Mouse (Mus musculus) CD4-positive, CD25-positive, alpha-beta regulatory T cell, adult 9 weeks (primary cell): Measurements from ENCODE around the gene Sytl1. TPM values are rescaled to one million over a fixed set of nuclear protein-coding genes. Genes with fewer than 3 reads are reported as not detected.

Experiments used
- polyA plus RNA-seq: library from polyadenylated mRNA; unstranded; fragments of 100-300 nt; shearing (Covaris generic); gene quantifications from one replicate; pipeline ENCODE4 v1.2.1, GENCODE M21; 2017

Gene Sytl1
- polyA plus RNA-seq, result 53.7 TPM

GRCm38 (mm10) chr4:133262882-133263281 is at the start of gene Sytl1:
Sytl1 (minus strand) TSS chr4:133263113.

GRCm38 (mm10) chr4:133277104-133278026 is 14.5 kb upstream of the Sytl1 start, which contains the start of gene Tmem222:
Tmem222 (minus strand) TSS chr4:133277792.

GRCm38 (mm10) chr4:133240490-133240921 is 22.4 kb downstream of the Sytl1 start, which contains the start of gene Map3k6:
Map3k6 (plus strand) TSS chr4:133240818.

GRCm38 (mm10) chr4:133211751-133212561 is 51.0 kb downstream of the Sytl1 start, which contains the start of the genes Cd164l2 and Gpr3:
Cd164l2 (plus strand) TSS chr4:133212131.
Gpr3 (minus strand) TSS chr4:133212536.

Other genes with a start within 250 kb of the Sytl1 start
- 104 TPM for gene Wasf2, start 132.6 kb downstream of the Sytl1 start, polyA plus RNA-seq
- not detected for gene Cd164l2, start 51.0 kb downstream of the Sytl1 start, polyA plus RNA-seq
- not detected for gene Gpr3, start 50.6 kb downstream of the Sytl1 start, polyA plus RNA-seq
- gene Map3k6, start 22.3 kb downstream of the Sytl1 start, polyA plus RNA-seq, result not detected
- gene Tmem222, start 14.7 kb upstream of the Sytl1 start, polyA plus RNA-seq, result 87.6 TPM
- gene Wdtc1, start 90.4 kb upstream of the Sytl1 start, polyA plus RNA-seq, result 3.8 TPM
- gene Slc9a1, start 106.6 kb upstream of the Sytl1 start, polyA plus RNA-seq, result 26.6 TPM
- gene Tent5b, start 217.0 kb upstream of the Sytl1 start, polyA plus RNA-seq, result not detected
- not detected for gene Trnp1, start 235.4 kb upstream of the Sytl1 start, polyA plus RNA-seq